Mouse (Mus musculus) gonadal fat pad, adult 2 months (tissue): Measurements from ENCODE around the gene Prrt2. TPM values are rescaled to one million over a fixed set of nuclear protein-coding genes. Genes with fewer than 3 reads are reported as not detected.

Experiments
- DNase-seq: peaks from one replicate; pipeline ENCODE4 v3.0.0-alpha.2; 2012; ENCODE audit warnings: low read depth
- polyA plus RNA-seq: library from polyadenylated mRNA; depleted of rRNA; stranded (reverse); fragments of >200 nt; gene quantifications from 2 replicates; pipeline ENCODE4 v1.2.3, GENCODE M21; 2012; rRNA removed

Gene Prrt2
- polyA plus RNA-seq, 1 experiment: 8.9 TPM

- DNase-seq: no peak
Observed at GRCm38 (mm10) chr7:126999568-126999967, 21.4 kb downstream of the Prrt2 start.

- DNase-seq: no peak
Observed at GRCm38 (mm10) chr7:126996449-126996848, 24.6 kb downstream of the Prrt2 start.

- no peak for DNase-seq
Observed at GRCm38 (mm10) chr7:126988816-126989215, 32.2 kb downstream of the Prrt2 start.

GRCm38 (mm10) chr7:126986319-126986718, 34.7 kb downstream of the Prrt2 start:
- DNase-seq: no peak

- no peak for DNase-seq
Observed at GRCm38 (mm10) chr7:126984667-126985444, 36.2 kb downstream of the Prrt2 start.

GRCm38 (mm10) chr7:126983113-126983512, 37.9 kb downstream of the Prrt2 start:
- no peak for DNase-seq

GRCm38 (mm10) chr7:126982054-126982453, 39.0 kb downstream of the Prrt2 start:
- DNase-seq: no peak

GRCm38 (mm10) chr7:126981601-126982000, 39.4 kb downstream of the Prrt2 start:
- DNase-seq: no peak

GRCm38 (mm10) chr7:126978841-126979240, 42.2 kb downstream of the Prrt2 start:
- DNase-seq: no peak

- DNase-seq: no peak
Observed at GRCm38 (mm10) chr7:126976878-126977459, 44.0 kb downstream of the Prrt2 start.

- DNase-seq: no peak
Observed at GRCm38 (mm10) chr7:126975950-126976866, 44.8 kb downstream of the Prrt2 start, which contains the start of gene Cdiptos. Gene Cdiptos, minus strand, starts transcription at chr7:126976098.

- no peak for DNase-seq
Observed at GRCm38 (mm10) chr7:126975893-126975949, 45.3 kb downstream of the Prrt2 start, which contains the start of gene Cdipt. Gene Cdipt, plus strand, starts transcription at chr7:126975914.

- DNase-seq: no peak
Observed at GRCm38 (mm10) chr7:126975493-126975892, 45.5 kb downstream of the Prrt2 start.

Other genes with a start within 250 kb of the Prrt2 start
- 212 and 269 TPM in 2 replicates for gene Ypel3, start 244.3 kb downstream of the Prrt2 start, polyA plus RNA-seq
- 1.9 and 2.1 TPM in 2 replicates for gene Tbx6, start 239.7 kb downstream of the Prrt2 start, polyA plus RNA-seq
- gene Ppp4c, start 228.7 kb downstream of the Prrt2 start, polyA plus RNA-seq: 129 and 161 TPM in 2 replicates
- 11.8 and 27.3 TPM in 2 replicates for gene Fam57b, start 223.5 kb downstream of the Prrt2 start, polyA plus RNA-seq
- gene 4930451I11Rik, start 189.6 kb downstream of the Prrt2 start, polyA plus RNA-seq: not detected in 2 replicates
- 0.13 TPM in 1 of 2 replicates, not detected in the other for gene Doc2a, start 173.8 kb downstream of the Prrt2 start, polyA plus RNA-seq
- gene Hirip3, start 159.2 kb downstream of the Prrt2 start, polyA plus RNA-seq: 3.2 and 6.0 TPM in 2 replicates
- 33.7 and 39.6 TPM in 2 replicates for gene Ino80e, start 158.8 kb downstream of the Prrt2 start, polyA plus RNA-seq
- 55.9 and 62.6 TPM in 2 replicates for gene Taok2, start 136.5 kb downstream of the Prrt2 start, polyA plus RNA-seq
- 88.1 and 102 TPM in 2 replicates for gene Tmem219, start 98.3 kb downstream of the Prrt2 start, polyA plus RNA-seq
- 19.7 and 21.3 TPM in 2 replicates for gene Kctd13, start 92.3 kb downstream of the Prrt2 start, polyA plus RNA-seq
- gene Asphd1, start 71.6 kb downstream of the Prrt2 start, polyA plus RNA-seq: 0.26 and 0.32 TPM in 2 replicates
- gene Sez6l2, start 70.6 kb downstream of the Prrt2 start, polyA plus RNA-seq: 2.5 and 2.8 TPM in 2 replicates
- 240 and 245 TPM in 2 replicates for gene Cdipt, start 45.3 kb downstream of the Prrt2 start, polyA plus RNA-seq
- 5.3 and 8.5 TPM in 2 replicates for gene Cdiptos, start 45.1 kb downstream of the Prrt2 start, polyA plus RNA-seq
- gene Mvp, start 6.6 kb downstream of the Prrt2 start, polyA plus RNA-seq: 84.9 and 85.3 TPM in 2 replicates
- gene Pagr1b, start 4.7 kb downstream of the Prrt2 start, polyA plus RNA-seq: 2.4 and 5.3 TPM in 2 replicates
- gene Pagr1a, start 3.9 kb downstream of the Prrt2 start, polyA plus RNA-seq: 6.9 and 8.0 TPM in 2 replicates
- 19.8 and 21.2 TPM in 2 replicates for gene Gm42742, start 114 bp downstream of the Prrt2 start, polyA plus RNA-seq
- gene Maz, start 5.8 kb upstream of the Prrt2 start, polyA plus RNA-seq: 80.5 and 81.9 TPM in 2 replicates
- gene Kif22, start 21.3 kb upstream of the Prrt2 start, polyA plus RNA-seq: 1.3 and 2.1 TPM in 2 replicates
- gene Zg16, start 66.1 kb upstream of the Prrt2 start, polyA plus RNA-seq: 0.86 and 1.5 TPM in 2 replicates
- gene AI467606, start 70.1 kb upstream of the Prrt2 start, polyA plus RNA-seq: 14.8 and 17.4 TPM in 2 replicates
- 1.7 and 2.1 TPM in 2 replicates for gene Qprt, start 101.0 kb upstream of the Prrt2 start, polyA plus RNA-seq
- 1.4 and 1.6 TPM in 2 replicates for gene Spn, start 116.6 kb upstream of the Prrt2 start, polyA plus RNA-seq
- gene Cd2bp2, start 174.8 kb upstream of the Prrt2 start, polyA plus RNA-seq: 29.3 and 32.5 TPM in 2 replicates
- 28.2 and 33.0 TPM in 2 replicates for gene Tbc1d10b, start 187.3 kb upstream of the Prrt2 start, polyA plus RNA-seq
- 1.3 and 7.6 TPM in 2 replicates for gene Mylpf, start 187.7 kb upstream of the Prrt2 start, polyA plus RNA-seq
- 13.4 and 14.2 TPM in 2 replicates for gene Zfp553, start 211.8 kb upstream of the Prrt2 start, polyA plus RNA-seq
- 8.3 and 9.3 TPM in 2 replicates for gene Sept1, start 211.9 kb upstream of the Prrt2 start, polyA plus RNA-seq
- 89.7 and 105 TPM in 2 replicates for gene Zfp771, start 223.1 kb upstream of the Prrt2 start, polyA plus RNA-seq
- 40.9 and 52.0 TPM in 2 replicates for gene Dctpp1, start 239.5 kb upstream of the Prrt2 start, polyA plus RNA-seq